Mouse (Mus musculus) hindbrain, embryonic 11.5 days (tissue): ENCODE measurements at regions not wholly inside any gene's neighbourhood (a gene's known extent, or its start where the extent isn't known, plus 50 kb on each side); places are given as distances from the start of the nearest gene placed in this dataset.

Experiments
- ATAC-seq: fragments of 200-750 bp; cut with Nextera tagmentation; 2 replicates; pipeline ENCODE4 v1.8.0; 2017; ENCODE audit warnings: mild to moderate bottlenecking, moderate TSS enrichment, moderate library complexity; ENCODE audit not compliant: low FRiP score
- DNase-seq: peaks from one replicate; pipeline ENCODE4 v3.0.0-alpha.2; 2015; ENCODE audit warnings: low spot score
- H3K27ac ChIP-seq: fragments of 300-500 bp; sonication (generic); 2 replicates; pipeline ENCODE4 v1.5.1; 2014; ENCODE audit warnings: mild to moderate bottlenecking, low read depth, low read length
- H3K27me3 ChIP-seq: fragments of 300-500 bp; sonication (generic); 2 replicates; pipeline ENCODE4 v1.6.1; 2014; ENCODE audit warnings: mild to moderate bottlenecking, low read length, moderate library complexity, mixed read lengths; ENCODE audit not compliant: control insufficient read depth, insufficient read depth
- H3K36me3 ChIP-seq: fragments of 300-500 bp; sonication (generic); 2 replicates; pipeline ENCODE4 v1.6.1; 2014; ENCODE audit warnings: mild to moderate bottlenecking, low read length, moderate library complexity, mixed read lengths; ENCODE audit not compliant: control insufficient read depth, insufficient read depth
- H3K4me1 ChIP-seq: fragments of 300-500 bp; sonication (generic); replicated peaks from 2 replicates; pipeline ENCODE4 v1.6.1; 2014; ENCODE audit warnings: low read length, mixed read lengths; ENCODE audit not compliant: control insufficient read depth, insufficient read depth
- H3K4me2 ChIP-seq: fragments of 300-500 bp; sonication (generic); replicated peaks from 2 replicates; pipeline ENCODE4 v1.6.1; 2014; ENCODE audit warnings: mild to moderate bottlenecking, low read depth, low read length
- H3K4me3 ChIP-seq: fragments of 300-500 bp; sonication (generic); 2 replicates; pipeline ENCODE4 v1.5.1; 2014; ENCODE audit warnings: low read depth, low read length
- H3K9ac ChIP-seq: fragments of 300-500 bp; sonication (generic); 2 replicates; pipeline ENCODE4 v1.6.1; 2014; ENCODE audit warnings: low read depth, low read length
- H3K9me3 ChIP-seq: fragments of 300-500 bp; sonication (generic); 2 replicates; pipeline ENCODE4 v1.6.1; 2016; ENCODE audit warnings: low read length; ENCODE audit not compliant: control insufficient read depth
- WGBS: fragments of 180-500 bp; shearing (Covaris S2); extraction: QIAGEN DNeasy Blood & Tissue Kit; methylation state at CpG from one replicate; pipeline ENCODE4 v1.1.7; 2014; 5-methylcytosine and 5-hydroxymethylcytosine counted together

DNA sequence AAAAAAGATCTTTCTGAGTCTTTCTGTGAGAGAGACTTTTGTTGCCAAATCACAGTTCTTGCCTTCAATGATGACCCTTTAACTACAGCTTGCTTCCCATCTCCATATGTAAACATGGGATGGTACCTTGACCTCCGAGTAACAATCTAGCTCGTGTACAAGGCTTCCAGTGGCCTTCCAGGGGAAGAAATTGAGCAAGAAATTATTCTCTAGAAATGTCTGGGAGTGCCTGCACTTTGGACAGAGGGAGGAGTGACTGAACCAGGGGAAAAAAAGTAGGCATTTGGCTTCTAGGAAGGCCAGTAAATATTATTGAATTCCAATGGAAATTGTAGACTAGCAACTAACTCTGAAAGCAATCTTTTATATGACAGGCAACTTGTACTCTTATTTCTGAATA lies 287.8 kb upstream of the Mpdz start:
- Histone ChIP-seq H3K9ac (no peak overlapping the region), H3K4me3 (no peak overlapping the region), H3K27me3 (no peaks in the 10 kb centered on the region), H3K27ac (no peak overlapping the region), H3K9me3 (no peaks in the 10 kb centered on the region), H3K36me3 (no peaks in the 10 kb centered on the region), H3K4me1 (peaks cover 3% of the 10 kb centered on the region), H3K4me2 (no peak overlapping the region)
- no peak for ATAC-seq
- 85% methylated on average over 2 of the region's 2 CpGs for WGBS
- DNase-seq, result no peak

DNA sequence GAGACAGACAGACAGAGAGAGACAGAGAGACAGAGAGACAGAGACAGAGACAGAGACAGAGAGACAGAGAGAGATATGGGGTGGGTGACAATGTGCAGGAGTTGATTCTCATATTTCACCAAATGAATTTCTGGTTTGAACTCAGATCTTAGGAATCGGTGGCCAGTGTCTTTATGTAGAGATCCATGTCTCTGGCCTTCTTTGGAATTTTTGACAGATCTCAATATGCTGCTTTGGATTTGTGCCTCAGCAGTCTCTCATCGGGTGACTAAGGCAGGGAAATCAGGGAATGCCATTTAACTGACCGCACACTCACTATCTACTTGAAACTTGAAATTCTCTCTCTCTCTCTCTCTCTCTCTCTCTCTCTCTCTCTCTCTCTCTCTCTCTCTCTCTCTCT lies 286.3 kb upstream of the Mpdz start:
- no peak overlapping the region for H3K27ac ChIP-seq
- no peak overlapping the region for H3K4me3 ChIP-seq
- DNase-seq (no peak), ATAC-seq (no peak)
- peaks cover 3% of the 10 kb centered on the region for H3K4me1 ChIP-seq
- H3K4me2 ChIP-seq, result no peak overlapping the region
- H3K9ac ChIP-seq, result no peak overlapping the region
- H3K36me3 ChIP-seq, result no peaks in the 10 kb centered on the region
- H3K9me3 ChIP-seq, result no peaks in the 10 kb centered on the region
- H3K27me3 ChIP-seq, result no peaks in the 10 kb centered on the region
- 79% methylated on average over 3 of the region's 3 CpGs for WGBS

DNA sequence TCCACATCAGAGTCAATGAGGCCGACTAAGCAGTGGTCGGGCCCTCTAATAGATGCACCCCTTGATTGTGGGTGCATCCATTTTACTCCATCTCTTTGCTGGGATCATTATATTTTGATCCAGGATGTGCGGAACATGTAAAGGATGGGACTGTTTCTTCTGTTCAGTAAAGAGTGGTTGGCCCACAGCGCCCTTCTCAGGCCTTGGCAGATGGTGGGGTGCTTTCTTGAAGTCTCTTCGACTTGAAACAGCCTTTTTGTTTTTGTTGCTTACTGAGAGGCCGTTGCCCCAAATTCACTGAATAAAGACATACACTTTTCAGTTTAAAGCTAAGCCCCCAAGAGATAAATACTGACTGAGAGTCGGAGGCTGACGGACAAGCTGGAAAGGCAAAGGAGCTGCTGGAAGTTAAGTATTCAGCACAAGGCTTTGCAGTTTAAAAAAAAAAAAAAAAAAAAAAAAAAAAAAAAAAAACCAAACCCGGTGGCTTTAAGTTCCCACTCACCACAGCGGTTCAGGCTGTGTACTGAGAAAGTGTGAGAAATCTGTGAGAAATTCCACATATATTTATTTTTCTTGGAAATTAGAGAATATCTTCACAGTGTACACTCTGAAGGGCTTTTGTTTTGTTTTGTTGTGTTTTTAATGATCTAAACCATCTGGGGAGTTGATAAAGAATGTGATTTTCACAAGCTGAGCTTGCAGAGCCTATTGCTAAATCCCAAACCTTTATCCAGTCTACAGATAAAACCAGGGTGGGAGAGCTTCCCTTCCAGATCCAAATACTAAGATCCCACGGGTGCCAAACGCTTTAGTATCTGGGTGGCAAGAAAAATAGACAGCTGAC lies 285.3 kb upstream of the Mpdz start:
- WGBS, result 52% methylated on average over 12 of the region's 12 CpGs
- H3K4me1 ChIP-seq, result peaks cover 3% of the 10 kb centered on the region
- peak overlapping the region; percentile 80 for H3K27ac ChIP-seq
- DNase-seq (peak; percentile 10), ATAC-seq (peak; percentile 13; the same call in 1 of the 2 replicates)
- H3K9ac ChIP-seq, result no peak overlapping the region; the same call in 1 of the 2 replicates
- no peaks in the 10 kb centered on the region for H3K9me3 ChIP-seq
- H3K4me2 ChIP-seq, result no peak overlapping the region
- H3K4me3 ChIP-seq, result no peak overlapping the region
- no peaks in the 10 kb centered on the region for H3K27me3 ChIP-seq
- no peaks in the 10 kb centered on the region for H3K36me3 ChIP-seq

GRCm38 (mm10) chr4:81726761-81727723 lies 284.4 kb upstream of the Mpdz start:
- Histone ChIP-seq H3K27me3 (no peaks in the 10 kb centered on the region), H3K4me1 (peaks cover 3% of the 10 kb centered on the region), H3K9ac (no peak overlapping the region; the same call in 1 of the 2 replicates), H3K4me3 (no peak overlapping the region), H3K4me2 (no peak overlapping the region), H3K27ac (peak overlapping the region; percentile 80), H3K9me3 (no peaks in the 10 kb centered on the region), H3K36me3 (no peaks in the 10 kb centered on the region)
- WGBS, result 52% methylated on average over 16 of the region's 16 CpGs
- peak; percentile 83 for ATAC-seq
- DNase-seq, result peak; percentile 33

- ATAC-seq (no peak), DNase-seq (no peak)
- WGBS, result 97% methylated on average over 2 of the region's 2 CpGs
These were observed 282.1 kb upstream of the Mpdz start for GRCm38 (mm10) chr4:81724751-81725150.

GRCm38 (mm10) chr4:81712378-81712777 lies 269.8 kb upstream of the Mpdz start:
- Histone ChIP-seq H3K9ac (no peak overlapping the region), H3K4me1 (no peaks in the 10 kb centered on the region), H3K36me3 (no peaks in the 10 kb centered on the region), H3K4me2 (no peak overlapping the region), H3K9me3 (no peaks in the 10 kb centered on the region), H3K27ac (no peak overlapping the region), H3K4me3 (no peak overlapping the region), H3K27me3 (no peaks in the 10 kb centered on the region)
- 79% methylated on average over 1 of the region's 1 CpGs for WGBS
- ATAC-seq (no peak), DNase-seq (no peak)

More at GRCm38 (mm10) chr4:81724751-81725150, 282.1 kb upstream of the Mpdz start:
- Histone ChIP-seq H3K4me3 (no peak overlapping the region), H3K36me3 (no peaks in the 10 kb centered on the region), H3K27me3 (no peaks in the 10 kb centered on the region), H3K9ac (no peak overlapping the region), H3K9me3 (no peaks in the 10 kb centered on the region), H3K27ac (no peak overlapping the region), H3K4me1 (peaks cover 3% of the 10 kb centered on the region), H3K4me2 (no peak overlapping the region)

DNA sequence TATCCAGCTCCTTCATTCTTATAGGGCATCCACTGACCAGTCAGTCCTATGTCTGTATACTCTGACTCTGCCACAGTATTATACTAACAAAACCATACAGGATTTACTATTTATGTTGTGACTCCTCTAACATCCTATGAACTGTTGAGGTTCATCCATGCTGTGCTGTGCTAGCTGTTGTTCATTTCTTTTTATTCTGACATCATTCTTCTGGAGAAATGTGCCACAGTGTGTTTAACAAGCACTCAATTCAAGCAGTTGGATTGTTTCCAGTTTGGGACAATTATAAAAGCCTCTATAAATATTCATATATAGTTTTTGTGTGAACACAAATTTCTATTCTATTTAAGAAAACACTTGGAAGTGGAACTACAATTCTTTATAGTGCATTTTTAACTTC lies 252.6 kb upstream of the Mpdz start:
- DNase-seq, result no peak
- H3K27me3 ChIP-seq, result no peaks in the 10 kb centered on the region
- no peaks in the 10 kb centered on the region for H3K4me1 ChIP-seq
- H3K27ac ChIP-seq, result no peak overlapping the region
- no peak overlapping the region for H3K4me2 ChIP-seq
- H3K4me3 ChIP-seq, result no peak overlapping the region
- H3K9ac ChIP-seq, result no peak overlapping the region
- no peak for ATAC-seq
- H3K9me3 ChIP-seq, result no peaks in the 10 kb centered on the region
- H3K36me3 ChIP-seq, result no peaks in the 10 kb centered on the region

DNA sequence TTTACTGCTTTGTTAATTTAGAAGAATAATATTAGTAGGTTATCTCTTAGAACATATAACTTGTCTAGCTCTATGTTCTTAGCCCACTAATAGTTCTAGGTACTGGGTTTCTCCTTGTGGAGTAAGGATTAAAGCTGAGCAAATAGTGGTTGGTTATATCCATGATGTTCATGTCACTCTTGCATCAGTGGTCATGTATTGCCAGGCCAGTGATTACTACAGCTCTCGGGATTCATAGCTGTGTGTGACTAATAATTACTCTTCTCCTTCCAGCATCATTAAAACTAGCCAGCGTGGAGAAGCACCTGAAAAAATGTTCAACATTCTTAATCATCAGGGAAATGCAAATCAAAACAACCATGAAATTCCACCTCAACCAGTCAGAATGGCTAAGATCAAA lies 234.6 kb upstream of the Mpdz start:
- no peak overlapping the region for H3K4me2 ChIP-seq
- H3K27me3 ChIP-seq, result no peaks in the 10 kb centered on the region
- 92% methylated on average over 2 of the region's 2 CpGs for WGBS
- ATAC-seq (no peak), DNase-seq (no peak)
- no peaks in the 10 kb centered on the region for H3K4me1 ChIP-seq
- H3K9ac ChIP-seq, result no peak overlapping the region
- no peak overlapping the region for H3K4me3 ChIP-seq
- no peaks in the 10 kb centered on the region for H3K36me3 ChIP-seq
- no peaks in the 10 kb centered on the region for H3K9me3 ChIP-seq
- H3K27ac ChIP-seq, result no peak overlapping the region
